ENCODE assay signal across 10 mouse cellular contexts in the genomic region with DNA sequence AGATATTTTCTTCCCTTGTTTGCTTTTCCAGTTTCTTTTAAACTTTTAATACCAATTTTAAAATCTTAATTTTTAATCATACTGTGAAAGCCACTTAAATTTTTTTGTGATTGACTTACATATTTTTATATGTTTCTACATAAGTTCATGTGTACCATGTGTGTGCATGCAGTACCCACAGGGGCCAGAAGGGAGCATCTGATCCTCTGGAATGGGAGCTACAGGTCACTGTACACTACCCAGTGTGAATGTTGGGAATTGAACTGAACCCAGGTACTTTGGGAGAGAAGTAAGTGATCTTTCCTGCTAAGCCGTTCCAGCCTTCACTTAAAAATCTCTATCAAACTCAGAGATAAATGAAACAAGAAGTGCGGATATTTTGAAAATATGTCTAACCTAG.
DNase-seq lines count a peak whose midpoint lies in the region; ATAC-seq and TF ChIP-seq lines count a peak whose summit lies in the region.
"Had no signal": no experiment of that assay in that cellular context is flagged by ENCODE, and none has a peak within 500 bp of the region (broad histone marks: within the 10 kb centered on the region; RNA-seq: fewer than 3 reads in every experiment).

No protein-coding gene starts in this region.

- H3K4me2 ChIP-seq in kidney, postnatal 0 days (ENCODE audit: low read length): no peak overlapping the region
- no peak overlapping the region for H3K4me2 ChIP-seq in kidney, embryonic 15.5 days
- H3K4me2 ChIP-seq: hindbrain, embryonic 14.5 days had no signal

- no peak overlapping the region for H3K9ac ChIP-seq in kidney, postnatal 0 days (ENCODE audit: low read depth, low read length)
- no peak overlapping the region for H3K9ac ChIP-seq in kidney, embryonic 15.5 days
- H3K9ac ChIP-seq: hindbrain, embryonic 14.5 days had no signal

- H3K4me1 ChIP-seq in kidney, postnatal 0 days (replicated peaks; ENCODE audit: insufficient read depth, low read length): no peaks in the 10 kb centered on the region
- no peaks in the 10 kb centered on the region for H3K4me1 ChIP-seq in kidney, embryonic 15.5 days

- ATAC-seq in kidney, postnatal 0 days (replicated peaks; ENCODE audit: low FRiP score, low read depth): no peak
- no peak for ATAC-seq in kidney, embryonic 15.5 days (replicated peaks; ENCODE audit: low FRiP score)

- H3K27me3 ChIP-seq in kidney, postnatal 0 days (ENCODE audit: insufficient read depth, low read length): no peaks in the 10 kb centered on the region
- H3K27me3 ChIP-seq in kidney, embryonic 15.5 days: no peaks in the 10 kb centered on the region

- H3K9me3 ChIP-seq in kidney, postnatal 0 days (replicated peaks; ENCODE audit: low read length): no peaks in the 10 kb centered on the region
- H3K9me3 ChIP-seq in kidney, embryonic 15.5 days (replicated peaks): no peaks in the 10 kb centered on the region

- no peaks in the 10 kb centered on the region for H3K36me3 ChIP-seq in kidney, postnatal 0 days (ENCODE audit: insufficient read depth, low read length)
- H3K36me3 ChIP-seq in kidney, embryonic 15.5 days: no peaks in the 10 kb centered on the region

- 93% methylated on average over 2 of the region's 2 CpGs for WGBS in kidney, postnatal 0 days
- WGBS in kidney, embryonic 15.5 days: 97% methylated on average over 2 of the region's 2 CpGs

- peak; percentile 34; the same call in 1 of the 2 replicates for TF ChIP-seq CTCF in kidney, postnatal 0 days (IDR thresholded peaks at IDR 0.05; ENCODE audit: low read depth)

- H3K4me3 ChIP-seq in kidney, postnatal 0 days (replicated peaks; ENCODE audit: low read depth, low read length): no peak overlapping the region
- H3K4me3 ChIP-seq in kidney, embryonic 15.5 days (replicated peaks): no peak overlapping the region

- peak; percentile 55 to 64 for DNase-seq in cerebellum, postnatal 10 days
- no peak for DNase-seq in cerebellum, adult 9-10 months
- no peak for DNase-seq in kidney, postnatal 0 days (ENCODE audit: low spot score)
- DNase-seq in right cerebral cortex, postnatal 14 days: peak; percentile 32
- DNase-seq in right cerebral cortex, postnatal 36 days (ENCODE audit: low spot score in 2 of 2): no peak
- peak; percentile 19 for DNase-seq in lung, postnatal 14 days
- DNase-seq in frontal cortex, adult 2 months (ENCODE audit: extremely low spot score in 1 of 2, low spot score in 1 of 2): no peak

- H3K27ac ChIP-seq in kidney, postnatal 0 days: no peak overlapping the region
- H3K27ac ChIP-seq in kidney, embryonic 15.5 days: no peak overlapping the region
- H3K27ac ChIP-seq: hindbrain, embryonic 14.5 days; macrophage had no signal

Comparison
In these comparisons a context has a peak if more than half of its experiments do, and no peak if none do; other contexts are left out.
1. DNase-seq: peak in cerebellum, postnatal 10 days (2 of 2), right cerebral cortex, postnatal 14 days (single experiment) and lung, postnatal 14 days (single experiment); none in cerebellum, adult 9-10 months (single experiment), kidney, postnatal 0 days (single experiment), right cerebral cortex, postnatal 36 days (0 of 2) and frontal cortex, adult 2 months (0 of 2).